15 mouse cellular contexts compared by ENCODE assay signal in the genomic region with DNA sequence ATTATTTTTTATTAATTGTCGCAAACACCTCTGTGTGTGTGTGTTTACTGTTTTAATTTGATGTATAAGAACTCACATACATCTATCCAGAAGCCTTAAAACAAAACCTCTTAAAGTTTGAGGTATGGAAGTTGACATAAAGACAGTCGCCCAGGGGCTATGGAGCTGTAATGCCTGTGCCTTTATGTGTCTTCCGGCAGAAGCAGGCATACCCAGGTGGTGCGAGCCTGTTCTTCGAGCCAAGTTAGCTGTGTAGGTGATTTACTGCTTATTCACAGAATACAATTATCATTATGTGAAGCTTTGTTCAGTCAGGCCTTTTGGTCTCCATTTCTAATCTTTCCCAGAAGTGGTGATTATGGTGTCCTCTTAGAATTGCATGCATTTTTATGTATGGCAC.
A peak's percentile ranks its signal among the peaks of the same experiment; 100 is the strongest.
DNase-seq lines count a peak whose midpoint lies in the region; ATAC-seq and TF ChIP-seq lines count a peak whose summit lies in the region.
"Had no signal": no experiment of that assay in that cellular context is flagged by ENCODE, and none has a peak within 500 bp of the region (broad histone marks: within the 10 kb centered on the region; RNA-seq: fewer than 3 reads in every experiment).

No protein-coding gene starts in this region.

- H3K4me3 ChIP-seq in gastrocnemius, adult 2 months, result no peak overlapping the region
- no peak overlapping the region for H3K4me3 ChIP-seq in hindbrain, embryonic 14.5 days (replicated peaks; ENCODE audit: low read length)
- H3K4me3 ChIP-seq in hindbrain, embryonic 16.5 days (ENCODE audit: low read length), result no peak overlapping the region
- no peak overlapping the region for H3K4me3 ChIP-seq in limb, embryonic 10.5 days
- no peak overlapping the region for H3K4me3 ChIP-seq in cerebellum, adult 2 months (replicated peaks; ENCODE audit: insufficient read depth, low read depth, low read length)
- H3K4me3 ChIP-seq: embryonic facial prominence, embryonic 12.5 days; forebrain, embryonic 13.5 days; heart, embryonic 10.5 days; hindbrain, embryonic 13.5 days had no signal

- TF ChIP-seq POLR2A in cerebellum, adult 2 months (IDR thresholded peaks at IDR 0.05; ENCODE audit: borderline replicate concordance, insufficient read depth, low read length), result no peak

- H3K27ac ChIP-seq in gastrocnemius, adult 2 months, result peak overlapping the region; percentile 49
- peak overlapping the region; percentile 34; the same call in 1 of the 2 replicates for H3K27ac ChIP-seq in hindbrain, embryonic 14.5 days
- H3K27ac ChIP-seq in hindbrain, embryonic 16.5 days (ENCODE audit: low read depth, low read length), result no peak overlapping the region
- H3K27ac ChIP-seq in limb, embryonic 10.5 days, result 0 out of 2 replicates have a peak overlapping the region, but pooled peaks have one; percentile 25
- H3K27ac ChIP-seq in cerebellum, adult 2 months (ENCODE audit: insufficient read depth, low read length), result no peak overlapping the region
- H3K27ac ChIP-seq: embryonic facial prominence, embryonic 12.5 days had no signal

- H3K9ac ChIP-seq in hindbrain, embryonic 14.5 days, result no peak overlapping the region
- H3K9ac ChIP-seq in hindbrain, embryonic 16.5 days (ENCODE audit: low read depth, low read length), result no peak overlapping the region
- H3K9ac ChIP-seq: embryonic facial prominence, embryonic 12.5 days; hindbrain, embryonic 13.5 days had no signal

- H3K4me2 ChIP-seq in hindbrain, embryonic 14.5 days (replicated peaks), result no peak overlapping the region
- H3K4me2 ChIP-seq in hindbrain, embryonic 16.5 days (ENCODE audit: low read length), result no peak overlapping the region
- H3K4me2 ChIP-seq: embryonic facial prominence, embryonic 12.5 days; forebrain, embryonic 13.5 days; hindbrain, embryonic 13.5 days had no signal

- no peak for ATAC-seq in hindbrain, embryonic 14.5 days (ENCODE audit: low FRiP score)
- ATAC-seq in hindbrain, embryonic 16.5 days, result no peak
- ATAC-seq: intestine, embryonic 16.5 days had no signal

- no peaks in the 10 kb centered on the region for H3K27me3 ChIP-seq in hindbrain, embryonic 14.5 days (ENCODE audit: control insufficient read depth, insufficient read depth, low read length)
- H3K27me3 ChIP-seq in hindbrain, embryonic 16.5 days (replicated peaks; ENCODE audit: control insufficient read depth, insufficient read depth, low read length), result no peaks in the 10 kb centered on the region
- no peaks in the 10 kb centered on the region for H3K27me3 ChIP-seq in limb, embryonic 10.5 days (ENCODE audit: low read depth, poor library complexity, severe bottlenecking)
- H3K27me3 ChIP-seq in cerebellum, adult 2 months (ENCODE audit: control insufficient read depth, insufficient read depth, low read length), result no peaks in the 10 kb centered on the region
- H3K27me3 ChIP-seq: embryonic facial prominence, embryonic 12.5 days; forebrain, embryonic 13.5 days; hindbrain, embryonic 13.5 days had no signal

- DNase-seq in gastrocnemius, adult 2 months, result no peak
- DNase-seq in gastrocnemius, postnatal 25 days, result no peak
- no peak for DNase-seq in hindbrain, embryonic 14.5 days (ENCODE audit: low spot score)
- peak; percentile 45 for DNase-seq in forelimb bud, embryonic 11.5 days (ENCODE audit: low read depth, low spot score)
- DNase-seq in limb, embryonic 10.5 days (ENCODE audit: low spot score), result no peak
- no peak for DNase-seq in cerebellum, adult 2 months
- DNase-seq: adrenal gland, postnatal 25 days; gastrocnemius, postnatal 36 days; kidney, adult 2 months had no signal

- no peaks in the 10 kb centered on the region for H3K9me3 ChIP-seq in hindbrain, embryonic 14.5 days (ENCODE audit: control insufficient read depth, low read length)
- H3K9me3 ChIP-seq in hindbrain, embryonic 16.5 days (ENCODE audit: control insufficient read depth, low read length), result no peaks in the 10 kb centered on the region
- H3K9me3 ChIP-seq in limb, embryonic 10.5 days (replicated peaks), result no peaks in the 10 kb centered on the region
- H3K9me3 ChIP-seq: embryonic facial prominence, embryonic 12.5 days; forebrain, embryonic 13.5 days; heart, embryonic 10.5 days; hindbrain, embryonic 13.5 days had no signal

- no peak for TF ChIP-seq CTCF in gastrocnemius, adult 2 months (IDR thresholded peaks at IDR 0.05)
- no peak for TF ChIP-seq CTCF in cerebellum, adult 2 months (IDR thresholded peaks at IDR 0.05; ENCODE audit: borderline replicate concordance, insufficient read depth, low read depth, low read length)

- WGBS in hindbrain, embryonic 14.5 days, result 68% methylated on average over 5 of the region's 5 CpGs
- WGBS in hindbrain, embryonic 16.5 days, result 59% methylated on average over 5 of the region's 5 CpGs
- 57% methylated on average over 5 of the region's 5 CpGs for WGBS in limb, embryonic 10.5 days
- 90% methylated on average over 5 of the region's 5 CpGs for WGBS in cerebellum, adult 2 months

- H3K36me3 ChIP-seq in hindbrain, embryonic 14.5 days (replicated peaks; ENCODE audit: control insufficient read depth, insufficient read depth), result no peaks in the 10 kb centered on the region
- no peaks in the 10 kb centered on the region for H3K36me3 ChIP-seq in hindbrain, embryonic 16.5 days (ENCODE audit: control insufficient read depth, insufficient read depth, low read length)
- H3K36me3 ChIP-seq in limb, embryonic 10.5 days, result no peaks in the 10 kb centered on the region
- H3K36me3 ChIP-seq: embryonic facial prominence, embryonic 12.5 days; heart, embryonic 10.5 days; hindbrain, embryonic 13.5 days had no signal

- H3K4me1 ChIP-seq in hindbrain, embryonic 14.5 days (replicated peaks; ENCODE audit: control insufficient read depth, insufficient read depth, low read length), result 0 out of 2 replicates have a peak, but pooled peaks cover 11% of the 10 kb centered on the region
- peaks cover 6% of the 10 kb centered on the region for H3K4me1 ChIP-seq in hindbrain, embryonic 16.5 days (ENCODE audit: control insufficient read depth, insufficient read depth, low read depth, low read length)
- peaks cover 45% of the 10 kb centered on the region for H3K4me1 ChIP-seq in limb, embryonic 10.5 days
- H3K4me1 ChIP-seq in cerebellum, adult 2 months (ENCODE audit: control insufficient read depth, insufficient read depth, low read length), result peaks cover 3% of the 10 kb centered on the region; the same call in 1 of the 2 replicates

- intact Hi-C loops in gastrocnemius, adult 2 months (cut with DNase I), result no loop called here

Comparison
In these comparisons a context has a peak if more than half of its experiments do, and no peak if none do; other contexts are left out.
1. H3K27ac ChIP-seq: peak in gastrocnemius, adult 2 months (single experiment), hindbrain, embryonic 14.5 days (single experiment) and limb, embryonic 10.5 days (single experiment); none in hindbrain, embryonic 16.5 days (single experiment) and cerebellum, adult 2 months (single experiment).